Mouse (Mus musculus) spleen, postnatal 36 days (tissue): ENCODE measurements around the gene Gm9602.
"Not testable (repeated sequence)": the region's sequence is repeated elsewhere in the genome, so short reads cannot be mapped to it uniquely, and the experiment has no call there.

Source experiments
- DNase-seq, 2 experiments: peaks; one replicate each; pipeline ENCODE4 v3.0.0; 2022; ENCODE audit warnings: low spot score in 2 of 2, mixed read lengths in 1 of 2

Gm9602 gene

GRCm38 (mm10) chr14:4776037-4776436 lies at the start of gene Gm9602:
Gene Gm9602 (plus strand): TSS chr14:4776337.
- not testable (repeated sequence) for DNase-seq

- DNase-seq = not testable (repeated sequence)
These were observed 30.3 kb downstream of the Gm9602 start for GRCm38 (mm10) chr14:4806421-4806820.

GRCm38 (mm10) chr14:4821950-4822349 lies 45.8 kb downstream of the Gm9602 start:
- not testable (repeated sequence) for DNase-seq
